Mouse (Mus musculus) c-Kit-positive CD71-positive TER-119-negative erythroid progenitor cells, embryonic 14.5 days (primary cell): Measurements from ENCODE around the gene Plbd1.
A peak's percentile ranks its signal among the peaks of the same experiment; 100 is the strongest.

Source experiments
- DNase-seq: peaks from one replicate; pipeline ENCODE4 v3.0.0-alpha.2; 2013; ENCODE audit warnings: low read depth

The Plbd1 gene

DNA sequence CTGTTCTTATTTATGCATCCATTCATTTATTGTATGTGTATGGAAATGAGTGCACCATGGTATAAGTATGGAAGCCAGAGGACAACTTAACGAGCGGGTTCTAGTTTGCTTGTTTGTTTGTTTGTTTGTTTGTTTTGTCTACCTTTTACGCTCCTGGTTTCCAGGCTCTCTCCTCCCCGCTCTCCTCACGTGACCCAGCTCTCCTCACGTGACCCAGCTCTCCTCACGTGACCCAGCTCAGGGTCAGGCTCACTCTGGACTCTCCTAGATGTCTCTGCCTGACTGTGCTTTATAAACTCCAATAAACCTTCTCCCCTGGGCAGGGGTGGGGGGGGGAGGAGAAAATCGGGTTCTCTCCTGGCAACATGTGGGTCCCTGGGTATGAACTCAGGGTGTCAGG, 11.1 kb downstream of the Plbd1 start:
- DNase-seq: no peak

DNA sequence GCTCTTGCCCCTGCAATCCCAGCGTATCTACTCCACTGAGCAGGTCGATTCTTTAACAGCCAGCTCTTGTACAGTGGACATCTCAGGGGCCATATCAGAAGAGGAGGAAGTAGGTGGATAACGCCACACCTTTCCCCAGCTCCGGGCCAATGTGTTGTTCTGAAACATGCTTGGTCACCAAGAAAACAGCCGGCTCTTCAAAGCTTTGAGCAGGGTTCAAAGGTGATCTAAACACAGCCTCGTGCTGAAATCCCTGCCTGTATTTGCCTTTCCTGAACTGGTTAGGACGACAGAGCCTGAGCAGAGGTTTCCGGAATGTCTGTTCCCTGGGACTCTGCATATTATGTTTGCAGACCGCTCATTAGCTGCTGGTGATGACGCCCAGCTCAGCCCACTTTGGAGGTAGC, 14.3 kb downstream of the Plbd1 start:
- no peak for DNase-seq

DNA sequence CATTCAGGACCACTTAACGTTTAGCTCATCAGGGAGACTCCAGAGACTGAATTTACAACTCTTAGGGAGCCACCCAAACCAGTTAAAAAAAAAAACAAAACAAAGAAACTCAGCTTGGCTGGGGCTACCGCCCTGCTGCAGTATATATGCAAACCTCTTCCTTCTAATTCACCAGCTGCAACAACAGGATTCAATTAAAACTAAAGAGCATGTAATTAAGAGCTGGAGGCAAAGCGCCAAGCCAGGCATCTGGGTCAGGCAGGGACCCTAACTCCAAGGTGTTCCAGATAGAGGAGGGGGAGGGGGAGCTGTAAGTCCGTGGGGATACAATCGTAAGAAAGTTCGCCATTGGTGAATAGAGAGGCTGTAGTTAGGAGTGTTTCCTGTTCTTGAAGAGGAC, 15.5 kb downstream of the Plbd1 start:
- DNase-seq: no peak

DNA sequence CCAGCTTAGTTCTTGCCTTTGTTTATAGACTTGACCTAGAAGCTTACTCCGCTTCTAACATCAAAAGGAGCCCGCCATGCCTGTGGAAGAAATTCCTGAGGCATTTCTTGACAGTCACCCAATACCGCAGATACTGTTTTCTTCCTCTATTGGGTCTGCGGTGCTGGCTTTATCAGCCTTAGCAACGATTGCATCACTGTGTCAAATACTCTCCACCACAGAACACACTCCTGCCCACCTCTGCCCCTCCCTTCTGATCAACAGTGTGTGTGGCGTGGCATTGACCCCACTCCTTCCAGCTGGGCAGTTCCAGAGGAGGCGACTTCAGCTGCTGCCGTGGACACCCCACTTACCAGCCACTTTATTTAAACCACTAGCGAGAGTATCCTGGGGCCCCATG, 16.0 kb downstream of the Plbd1 start:
- no peak for DNase-seq

DNA sequence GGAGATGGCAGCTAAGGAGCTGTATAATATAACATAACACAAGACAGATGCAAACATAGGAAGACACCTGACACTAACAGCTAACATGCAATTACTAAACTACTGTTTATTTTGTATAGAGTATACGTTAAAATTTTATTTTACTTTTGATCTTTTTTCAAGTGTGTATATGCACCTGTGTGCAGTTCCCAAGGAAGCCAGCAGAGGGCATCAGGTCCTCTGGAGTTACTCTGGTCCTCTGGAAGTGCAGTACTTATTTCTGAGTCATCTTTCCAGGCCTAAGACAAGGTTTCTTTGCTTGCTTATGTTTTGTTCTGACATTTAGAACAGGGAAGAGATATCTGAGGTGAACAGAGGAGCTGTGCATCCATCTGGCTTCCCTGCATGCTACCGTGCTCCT, 17.6 kb downstream of the Plbd1 start:
- DNase-seq: no peak

DNA sequence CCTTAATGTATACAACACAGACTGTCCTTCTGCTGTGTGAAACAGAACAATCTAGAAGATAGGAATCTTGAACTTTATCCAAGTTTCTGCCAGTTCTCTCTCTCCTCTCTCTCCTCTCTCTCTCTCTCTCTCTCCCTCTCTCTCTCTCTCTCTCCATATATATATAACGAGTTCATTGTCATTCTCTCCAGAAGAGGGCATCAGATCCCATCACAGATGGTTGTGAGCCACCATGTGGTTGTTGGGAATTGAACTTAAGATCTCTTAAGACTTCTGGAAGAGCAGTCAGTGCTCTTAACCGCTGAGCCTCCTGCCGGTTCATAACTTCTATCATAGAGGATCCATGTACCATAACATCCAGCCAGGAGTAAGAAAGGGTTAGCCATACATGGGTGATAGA, 26.7 kb downstream of the Plbd1 start:
- DNase-seq: no peak

DNA sequence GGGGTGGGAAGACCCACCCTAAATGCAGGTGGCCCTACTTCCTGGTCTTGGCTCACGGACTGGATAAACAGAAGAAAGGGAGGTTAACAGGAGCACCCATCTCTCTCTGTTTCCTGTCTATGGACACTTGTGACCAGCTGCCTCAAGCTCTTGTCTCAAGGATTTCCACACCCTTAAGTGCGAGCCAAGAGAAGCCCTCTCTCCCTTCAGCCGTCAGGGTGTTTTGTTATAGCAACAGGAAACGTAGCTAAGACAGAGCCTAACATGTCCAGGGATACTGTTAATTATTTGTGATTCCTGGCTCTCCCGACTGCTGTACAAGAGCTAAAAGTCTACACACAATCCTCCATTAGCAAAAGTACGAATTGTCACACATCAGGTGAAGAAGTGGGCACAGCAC, 28.0 kb downstream of the Plbd1 start:
- no peak for DNase-seq

DNA sequence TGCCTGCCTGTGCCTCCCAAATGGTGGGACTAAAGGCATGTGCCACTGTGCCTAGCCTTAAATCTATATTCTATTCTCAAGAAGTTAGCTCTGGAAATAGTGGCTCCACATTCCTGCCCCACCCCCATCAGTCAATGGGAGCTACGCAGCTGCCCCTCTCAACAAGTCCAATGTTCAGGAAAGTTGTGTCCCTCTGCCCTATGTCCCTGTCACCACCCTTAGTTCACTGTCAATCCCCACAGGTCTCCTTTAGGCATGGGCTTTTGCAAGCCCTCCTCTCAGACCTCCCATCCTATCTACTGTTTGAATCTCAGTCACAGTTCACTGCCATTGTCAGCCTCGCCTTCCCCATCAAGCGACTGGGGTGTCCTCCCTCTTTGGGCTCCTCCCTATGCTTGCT, 28.6 kb downstream of the Plbd1 start:
- no peak for DNase-seq

DNA sequence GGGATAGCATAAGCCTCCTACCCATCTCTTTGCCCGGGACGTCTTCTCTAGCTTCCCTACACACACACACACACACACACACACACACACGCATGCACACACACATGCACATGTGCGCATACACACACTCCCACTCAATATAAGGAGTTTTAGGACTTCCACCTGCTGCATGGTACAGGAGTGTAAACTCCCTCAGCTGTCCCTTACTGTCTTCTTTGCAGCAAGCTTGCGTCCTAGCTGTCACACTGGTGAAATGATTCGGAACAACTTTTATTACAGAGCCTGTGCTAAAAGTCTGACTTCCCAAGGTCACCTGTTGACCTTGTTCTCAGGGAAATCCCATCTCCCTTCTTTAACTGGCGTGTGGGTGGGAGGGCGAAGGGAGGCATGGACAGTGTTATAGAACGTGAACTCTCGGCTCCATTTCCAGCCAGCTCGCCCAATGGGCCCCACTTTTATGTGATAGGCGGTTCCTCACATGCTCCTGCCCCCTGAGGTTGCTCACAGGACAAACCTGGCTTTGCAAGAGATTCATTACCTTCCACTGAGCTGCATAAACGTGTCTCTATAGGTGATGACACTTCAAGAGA, 29.7 kb downstream of the Plbd1 start:
- DNase-seq: no peak

DNA sequence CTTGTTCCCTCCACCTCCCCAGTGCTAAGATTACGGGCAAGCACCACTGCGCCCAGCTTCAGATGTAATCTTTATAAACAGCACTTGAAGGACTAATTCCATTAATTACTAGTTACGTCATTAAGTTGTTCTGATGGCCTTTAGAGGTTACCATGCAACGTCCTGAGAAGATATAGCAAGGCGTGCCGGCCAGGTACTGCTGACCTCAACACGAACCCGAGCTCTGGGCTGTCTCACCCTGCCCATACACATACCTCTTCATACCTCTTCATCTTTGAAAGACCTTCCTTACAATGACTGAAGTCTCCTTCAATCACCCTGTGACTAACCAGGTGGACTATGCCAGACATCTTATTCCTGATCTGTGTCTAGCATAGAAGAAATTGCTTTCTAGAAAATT, 30.2 kb downstream of the Plbd1 start:
- no peak for DNase-seq

DNA sequence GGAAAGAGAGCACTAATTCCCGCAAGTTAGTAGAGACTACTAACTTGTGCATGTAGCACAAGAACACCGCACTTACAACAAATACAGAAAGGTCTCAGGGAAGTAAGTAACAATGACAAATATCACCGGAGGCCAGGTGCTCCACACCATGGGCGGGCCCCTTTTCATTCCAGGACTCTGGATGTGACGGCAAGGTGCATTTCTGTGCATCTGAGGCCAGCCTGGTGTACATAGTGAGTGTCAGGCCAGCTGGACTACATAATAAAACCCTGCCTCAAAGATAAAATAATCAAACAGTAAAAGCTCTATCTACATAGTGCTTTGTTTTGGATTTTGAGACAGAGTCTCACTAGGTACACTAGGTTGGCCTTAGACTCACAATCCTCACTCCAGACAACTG, 32.1 kb downstream of the Plbd1 start:
- no peak for DNase-seq

DNA sequence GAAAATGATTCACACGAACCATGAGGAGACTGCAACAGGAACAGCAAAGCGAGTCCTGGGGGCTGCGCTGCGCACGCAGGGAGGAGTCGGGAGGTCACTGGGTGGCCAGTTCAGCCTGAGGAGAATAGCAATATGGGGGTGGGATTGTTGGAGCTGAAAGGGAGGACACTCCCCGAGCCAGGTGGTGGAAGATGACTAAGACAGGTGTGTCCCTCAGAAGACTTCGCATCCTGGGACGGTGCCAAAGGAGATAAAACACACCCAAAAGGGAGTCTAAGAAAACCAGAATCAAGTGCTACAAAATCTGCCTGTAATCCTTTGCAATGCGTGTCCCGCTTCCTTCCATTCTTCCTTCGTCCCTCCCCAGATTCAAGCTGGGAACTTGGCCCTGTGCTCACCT, 36.3 kb downstream of the Plbd1 start:
- DNase-seq: no peak

DNA sequence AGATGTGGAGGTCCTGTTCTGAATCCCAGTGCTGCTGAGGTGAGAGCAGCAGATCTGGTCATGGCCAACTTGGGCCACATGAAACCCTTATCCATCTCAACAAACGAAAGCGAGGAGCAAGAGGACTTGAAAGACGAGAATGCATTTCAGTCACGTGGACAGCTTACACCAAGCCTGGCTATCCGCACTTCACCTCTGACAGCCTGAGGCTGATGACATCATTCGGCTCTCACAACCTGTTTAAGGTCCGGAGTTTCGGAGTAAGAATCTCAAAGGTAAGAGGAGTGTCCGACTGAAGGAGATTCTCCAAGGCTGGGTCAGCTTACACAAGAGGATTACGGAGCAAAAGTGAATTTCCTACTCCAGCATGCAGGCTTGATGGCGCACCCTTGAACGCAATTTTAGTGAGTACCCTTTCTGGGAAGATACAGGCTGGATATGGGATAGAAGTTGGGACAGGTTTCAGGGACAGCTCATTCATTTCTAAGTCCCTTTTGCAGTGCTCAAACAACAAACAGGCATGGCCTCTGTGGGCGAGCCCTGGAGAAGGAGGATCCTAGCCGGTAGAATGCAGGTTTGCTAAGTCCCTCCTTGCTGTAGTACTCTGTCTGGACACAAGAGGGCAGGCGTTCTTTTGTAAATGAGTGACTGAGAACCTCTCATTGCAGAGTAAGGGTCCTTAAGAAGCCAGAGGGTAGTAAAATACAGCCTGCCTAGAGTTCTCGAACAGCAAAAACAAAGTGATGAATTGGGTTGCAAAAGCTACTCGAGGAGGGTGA, 41.2 kb downstream of the Plbd1 start:
- DNase-seq: peak; percentile 64

DNA sequence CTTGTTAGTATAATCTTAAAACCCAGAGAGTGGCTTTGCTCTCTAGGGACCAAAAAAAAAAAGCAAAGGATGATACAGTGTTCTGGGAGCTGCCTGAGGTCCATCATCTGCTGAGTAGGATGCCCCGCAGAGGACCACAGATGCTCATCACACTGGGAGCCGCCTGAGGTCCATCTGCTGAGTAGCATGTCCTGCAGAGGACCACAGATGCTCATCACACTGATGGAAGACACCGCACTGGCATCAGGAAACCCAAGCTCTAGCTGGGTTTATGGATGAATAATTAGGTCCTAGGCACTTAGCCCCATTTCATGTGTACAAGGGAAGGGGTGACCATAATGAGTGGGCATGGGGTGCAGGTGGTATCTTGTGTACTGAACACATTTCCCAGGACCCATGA, 47.6 kb downstream of the Plbd1 start:
- no peak for DNase-seq

DNA sequence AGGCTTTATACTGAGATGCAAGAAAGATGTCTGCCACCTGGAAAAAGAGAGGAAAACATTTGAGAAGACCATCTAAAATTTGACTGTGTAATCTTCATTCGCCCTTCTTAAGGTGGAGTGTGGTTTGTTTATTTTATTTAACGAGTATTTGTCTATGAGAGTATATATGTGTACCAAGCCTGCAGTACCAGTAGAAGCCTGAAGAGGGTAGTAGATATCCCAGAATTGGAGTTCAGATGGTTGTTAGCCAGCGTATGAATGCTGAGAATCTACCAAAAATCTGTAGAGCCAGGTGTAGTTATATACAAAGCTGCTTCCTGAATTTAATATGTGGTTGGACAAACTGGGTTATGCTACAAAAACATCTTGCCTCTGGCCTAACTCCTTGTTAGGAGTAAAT, 49.4 kb downstream of the Plbd1 start:
- peak; percentile 6 for DNase-seq

DNA sequence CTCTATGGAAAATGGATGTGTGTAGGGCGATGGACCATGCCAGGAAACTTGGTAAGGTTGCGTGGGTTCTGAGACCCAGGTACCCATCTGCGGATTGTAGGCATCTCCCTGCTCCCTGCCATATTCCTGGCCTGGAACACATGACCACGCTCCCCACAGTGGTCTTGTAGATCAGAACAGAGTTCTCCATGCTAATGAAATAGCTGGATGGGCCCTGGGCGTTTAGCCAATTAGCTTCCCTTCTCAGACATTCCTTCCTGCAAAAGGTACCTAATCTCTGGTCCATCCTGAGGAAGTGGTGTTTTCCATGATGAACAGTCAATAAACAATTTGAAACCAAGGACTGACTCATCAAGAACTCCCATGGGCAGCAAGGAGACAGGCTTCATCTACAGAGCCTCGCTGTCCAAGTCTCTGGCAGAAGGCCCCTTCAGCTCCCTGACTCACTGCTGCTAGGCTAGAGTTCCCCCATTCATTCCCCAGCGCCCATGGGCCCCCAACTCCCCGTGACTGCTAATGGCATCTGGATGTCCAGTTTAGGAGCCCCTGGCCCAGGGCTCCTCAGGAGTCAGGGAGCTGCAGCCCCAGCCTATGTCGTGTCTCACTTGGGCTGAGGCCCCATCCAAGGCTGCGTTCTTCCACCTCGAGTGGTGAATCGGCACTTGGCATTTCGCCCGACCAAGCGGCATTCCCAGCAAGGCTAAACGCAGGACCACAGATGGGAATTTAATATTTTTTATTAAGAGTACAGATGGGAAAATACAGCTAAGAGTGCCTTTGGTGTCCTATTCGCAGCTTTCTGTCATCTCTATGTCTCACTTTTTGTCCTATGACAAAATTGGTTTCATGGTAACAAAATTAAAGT, 50.1 kb downstream of the Plbd1 start:
- no peak for DNase-seq

DNA sequence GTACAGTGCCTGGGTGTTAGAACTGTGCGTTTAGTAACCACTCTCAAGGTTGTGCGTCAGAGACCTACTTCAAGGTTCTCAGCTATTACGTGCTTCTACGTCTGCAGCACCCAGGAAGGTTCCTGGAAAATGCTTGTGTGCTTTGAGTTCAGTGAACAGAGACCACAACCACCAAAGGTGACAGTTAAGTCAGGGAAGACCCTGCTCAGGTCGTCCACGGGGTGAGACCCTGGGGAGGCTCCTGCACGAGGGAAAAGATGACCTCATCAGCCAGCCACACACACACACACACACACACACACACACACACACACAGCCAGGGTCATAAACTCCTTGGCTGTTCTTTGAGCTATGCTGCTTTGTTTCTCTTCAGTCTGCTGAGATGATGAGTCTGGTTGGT, 59.1 kb downstream of the Plbd1 start:
- no peak for DNase-seq

DNA sequence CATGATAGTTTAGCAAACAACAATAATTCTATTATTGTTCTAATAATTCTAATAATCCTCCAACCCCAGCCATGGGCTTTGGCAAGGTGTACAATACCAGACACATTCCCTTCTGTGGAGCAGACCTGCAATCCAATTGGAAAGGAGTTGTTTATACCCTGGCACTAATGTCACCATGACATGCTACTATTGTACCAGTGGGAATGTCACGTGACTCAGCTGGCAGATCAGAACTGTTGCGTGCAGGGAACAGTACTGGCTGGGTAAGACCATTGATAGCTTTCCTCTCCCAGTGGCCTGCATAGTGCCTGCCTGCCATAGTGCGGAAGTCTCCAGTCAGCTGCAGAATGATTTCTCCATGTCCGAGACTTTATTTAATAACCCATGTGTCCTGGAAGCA, 67.2 kb downstream of the Plbd1 start:
- no peak for DNase-seq

DNA sequence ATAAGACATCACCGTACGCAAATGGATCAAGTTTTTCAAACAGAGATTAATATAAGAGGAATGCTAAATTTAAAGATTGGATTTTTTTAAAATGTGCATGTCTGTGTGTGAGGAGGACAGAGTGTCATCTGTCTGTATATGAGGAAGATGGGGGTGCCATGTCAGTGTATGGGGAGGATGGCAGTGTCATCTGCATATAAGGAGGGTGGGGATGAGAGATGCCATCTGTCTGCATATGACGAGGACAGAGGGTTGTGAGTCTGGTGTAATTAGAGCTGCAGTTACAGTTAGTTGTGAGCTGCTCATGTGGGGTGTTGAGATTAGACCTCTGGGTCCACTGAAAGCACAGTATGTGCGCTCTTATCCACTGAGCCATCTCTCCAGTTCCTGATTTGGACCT, 71.0 kb downstream of the Plbd1 start:
- no peak for DNase-seq

DNA sequence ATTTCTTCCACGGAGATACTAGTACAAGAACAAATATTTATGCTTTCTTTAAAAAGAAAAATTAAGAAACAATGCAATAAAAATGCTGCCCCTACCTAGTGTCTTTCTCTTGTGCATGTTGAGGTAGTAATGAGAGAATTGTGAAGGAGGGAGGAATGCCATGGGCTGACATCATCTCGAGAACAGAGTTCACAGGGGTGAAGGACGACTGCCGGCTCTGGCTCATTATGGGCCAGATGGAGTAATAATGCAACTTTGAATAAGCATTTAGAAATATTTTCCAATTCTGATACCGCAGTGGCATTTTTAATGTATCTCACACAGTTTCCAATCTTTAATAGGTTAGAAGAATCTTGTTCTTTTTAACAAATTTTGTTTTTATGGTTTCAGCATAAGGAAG, 95.7 kb downstream of the Plbd1 start:
- DNase-seq: no peak
